Mouse (Mus musculus) megakaryocyte, embryonic 14.5 days (primary cell): Measurements from ENCODE around the gene Bfsp2.

ENCODE experiments used
- FLI1 ChIP-seq: IDR thresholded peaks from 2 replicates; pipeline ENCODE4 v1.6.1; 2012; ENCODE audit warnings: low read length, inconsistent platforms, mixed read lengths
- GATA1 ChIP-seq: IDR thresholded peaks from 3 replicates; pipeline ENCODE4 v1.6.1; 2012; ENCODE audit warnings: mixed read lengths, low read length, inconsistent platforms, borderline replicate concordance

DNA sequence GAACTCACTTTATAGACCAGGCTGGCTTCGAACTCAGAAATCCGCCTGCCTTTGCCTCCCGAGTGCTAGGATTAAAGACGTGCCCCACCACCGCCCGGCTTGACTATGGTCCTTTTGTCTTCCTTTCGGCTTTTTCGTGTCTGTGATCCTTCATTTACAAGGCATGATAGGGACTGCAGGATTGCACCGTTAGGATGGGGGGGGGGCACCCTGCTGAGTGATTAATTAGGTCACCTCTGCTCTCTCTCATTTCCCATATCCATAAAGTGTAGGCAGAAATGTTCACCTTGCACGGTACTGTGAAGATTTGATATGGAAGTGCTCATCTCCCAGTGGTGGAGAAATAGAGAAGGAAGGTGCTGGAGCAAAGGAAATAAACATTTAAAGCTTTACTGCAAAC, 101.5 kb downstream of the Bfsp2 start:
- TF ChIP-seq GATA1 = no peak
- no peak for TF ChIP-seq FLI1
